Mouse (Mus musculus) lung, embryonic 14.5 days (tissue): Measurements from ENCODE around the gene Nadk. TPM values are rescaled to one million over a fixed set of nuclear protein-coding genes. Genes with fewer than 3 reads are reported as not detected.

Experiments used
- ATAC-seq: fragments of 200-750 bp; cut with Nextera tagmentation; 2 replicates; pipeline ENCODE4 v1.8.0; 2017; ENCODE audit warnings: mild to moderate bottlenecking, moderate TSS enrichment, moderate library complexity; ENCODE audit not compliant: insufficient read depth
- DNase-seq: peaks from one replicate; pipeline ENCODE4 v3.0.0-alpha.2; 2015
- H3K27ac ChIP-seq: fragments of 300-500 bp; sonication (generic); 2 replicates; pipeline ENCODE4 v1.5.1; 2014; ENCODE audit warnings: low read depth, mild to moderate bottlenecking, moderate library complexity
- H3K27me3 ChIP-seq: fragments of 300-500 bp; sonication (generic); 2 replicates; pipeline ENCODE4 v1.6.1; 2014; ENCODE audit warnings: low read length, control low read depth; ENCODE audit not compliant: insufficient read depth
- H3K36me3 ChIP-seq: fragments of 300-500 bp; sonication (generic); 2 replicates; pipeline ENCODE4 v1.6.1; 2014; ENCODE audit warnings: control low read depth; ENCODE audit not compliant: insufficient read depth
- H3K4me1 ChIP-seq: fragments of 300-500 bp; sonication (generic); 2 replicates; pipeline ENCODE4 v1.6.1; 2014; ENCODE audit warnings: antibody characterized with exemption, control low read depth; ENCODE audit not compliant: insufficient read depth
- H3K4me2 ChIP-seq: fragments of 300-500 bp; sonication (generic); 2 replicates; pipeline ENCODE4 v1.6.1; 2014; ENCODE audit warnings: mild to moderate bottlenecking
- H3K4me3 ChIP-seq: fragments of 300-500 bp; sonication (generic); 2 replicates; pipeline ENCODE4 v1.5.1; 2014; ENCODE audit warnings: low read depth, low read length
- H3K9ac ChIP-seq: fragments of 300-500 bp; sonication (generic); 2 replicates; pipeline ENCODE4 v1.6.1; 2014
- H3K9me3 ChIP-seq: fragments of 300-500 bp; sonication (generic); 2 replicates; pipeline ENCODE4 v1.6.1; 2016; ENCODE audit warnings: low read depth, low read length, control low read depth
- CTCF ChIP-seq: IDR thresholded peaks from 2 replicates; pipeline ENCODE4 v1.5.1; 2016; ENCODE audit warnings: antibody characterized with exemption, low read depth
- WGBS: fragments of 180-500 bp; shearing (Covaris S2); extraction: QIAGEN DNeasy Blood & Tissue Kit; methylation state at CpG from one replicate; pipeline ENCODE4 v1.1.7; 2014; 5-methylcytosine and 5-hydroxymethylcytosine counted together
- polyA plus RNA-seq: library from polyadenylated mRNA; unstranded; fragments of >200 nt; fragmentation: Nextera tagmentation; extraction: Ambion mirVana; gene quantifications from 2 replicates; pipeline ENCODE4 v1.2.1, GENCODE M21; 2014

Gene Nadk
- polyA plus RNA-seq, 1 experiment from 2014 or later = 90.5 TPM

DNA sequence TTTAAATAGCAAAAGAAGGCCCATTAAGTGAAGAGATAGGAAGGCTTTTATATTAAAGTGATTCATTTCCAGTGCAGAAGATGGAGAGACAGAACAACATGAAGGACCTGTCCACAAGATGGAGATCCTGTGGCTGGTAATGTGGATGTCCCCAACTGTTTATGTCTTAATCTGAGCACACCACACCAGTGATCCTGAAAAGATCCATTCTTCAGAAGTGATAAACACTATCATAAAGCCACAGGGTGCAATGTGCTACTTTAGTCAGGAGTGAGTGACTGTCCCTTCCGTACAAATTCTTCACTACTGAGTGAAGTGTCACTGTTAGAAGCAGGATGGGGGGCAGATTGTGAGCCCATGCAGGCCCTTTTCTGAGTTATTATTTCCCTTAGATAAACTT is 40.6 kb downstream of the Nadk start:
- WGBS = 77% methylated on average over 1 of the region's 1 CpGs
- H3K4me3 ChIP-seq = peak overlapping the region; percentile 98

GRCm38 (mm10) chr4:155603801-155604200 is 41.6 kb downstream of the Nadk start:
- H3K4me3 ChIP-seq = no peak overlapping the region

More for the DNA sequence above, 40.6 kb downstream of the Nadk start:
- Histone ChIP-seq H3K4me1 (0 out of 2 replicates have a peak, but pooled peaks cover 2% of the 10 kb centered on the region), H3K9ac (peak overlapping the region; percentile 93; the same call in 1 of the 2 replicates), H3K27ac (no peak overlapping the region), H3K36me3 (peaks cover 24% of the 10 kb centered on the region), H3K4me2 (peak overlapping the region; percentile 89), H3K27me3 (no peaks in the 10 kb centered on the region), H3K9me3 (no peaks in the 10 kb centered on the region)
- DNase-seq = no peak
- no peak for TF ChIP-seq CTCF
- no peak for ATAC-seq

DNA sequence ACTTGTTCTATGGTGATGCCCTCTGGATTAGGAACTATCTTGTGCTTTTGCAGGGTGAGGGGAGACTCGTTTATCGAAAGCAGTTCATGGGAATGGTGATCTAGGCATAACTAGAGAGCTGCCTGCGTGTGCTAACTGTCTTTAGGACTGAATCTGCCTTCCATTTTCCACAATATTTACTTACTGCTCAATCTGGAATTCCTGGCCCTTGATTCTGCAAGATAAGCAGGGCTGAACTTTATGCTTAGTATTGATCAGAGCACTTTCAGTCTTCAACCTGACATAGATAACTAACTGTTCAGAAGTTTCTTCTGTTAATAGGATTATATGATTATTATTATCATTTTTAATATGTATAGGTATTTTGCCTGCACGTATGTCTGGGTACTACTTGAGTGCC is 43.0 kb downstream of the Nadk start:
- no peak overlapping the region for H3K27ac ChIP-seq
- H3K4me1 ChIP-seq = 0 out of 2 replicates have a peak, but pooled peaks cover 2% of the 10 kb centered on the region
- H3K4me3 ChIP-seq = no peak overlapping the region
- H3K27me3 ChIP-seq = no peaks in the 10 kb centered on the region
- ATAC-seq = no peak
- no peak for DNase-seq
- H3K36me3 ChIP-seq = peaks cover 34% of the 10 kb centered on the region
- H3K9me3 ChIP-seq = no peaks in the 10 kb centered on the region
- H3K9ac ChIP-seq = no peak overlapping the region
- no peak overlapping the region for H3K4me2 ChIP-seq
- no peak for TF ChIP-seq CTCF
- WGBS = 87% methylated on average over 4 of the region's 4 CpGs

More at GRCm38 (mm10) chr4:155603801-155604200, 41.6 kb downstream of the Nadk start:
- Histone ChIP-seq H3K9ac (no peak overlapping the region), H3K4me2 (no peak overlapping the region), H3K27me3 (no peaks in the 10 kb centered on the region), H3K4me1 (0 out of 2 replicates have a peak, but pooled peaks cover 2% of the 10 kb centered on the region), H3K27ac (no peak overlapping the region), H3K9me3 (no peaks in the 10 kb centered on the region), H3K36me3 (peaks cover 24% of the 10 kb centered on the region)
- no peak for TF ChIP-seq CTCF
- ATAC-seq = no peak
- no peak for DNase-seq
- 94% methylated on average over 6 of the region's 6 CpGs for whole genome bisulfite sequencing

- H3K27me3 ChIP-seq = no peaks in the 10 kb centered on the region
- no peak for DNase-seq
- no peaks in the 10 kb centered on the region for H3K4me1 ChIP-seq
- H3K9me3 ChIP-seq = no peaks in the 10 kb centered on the region
- WGBS = 59% methylated on average over 2 of the region's 2 CpGs
- H3K9ac ChIP-seq = no peak overlapping the region
- ATAC-seq = no peak
- no peak overlapping the region for H3K4me3 ChIP-seq
- H3K36me3 ChIP-seq = peaks cover 48% of the 10 kb centered on the region
- no peak overlapping the region for H3K4me2 ChIP-seq
- TF ChIP-seq CTCF = no peak
- H3K27ac ChIP-seq = no peak overlapping the region
Observed at GRCm38 (mm10) chr4:155606825-155607224, 44.6 kb downstream of the Nadk start.

- Histone ChIP-seq H3K27ac (no peak overlapping the region), H3K9me3 (no peaks in the 10 kb centered on the region), H3K36me3 (peaks cover 58% of the 10 kb centered on the region), H3K4me2 (no peak overlapping the region), H3K27me3 (no peaks in the 10 kb centered on the region), H3K9ac (no peak overlapping the region), H3K4me3 (no peak overlapping the region), H3K4me1 (no peaks in the 10 kb centered on the region)
- TF ChIP-seq CTCF = no peak
- 85% methylated on average over 3 of the region's 3 CpGs for WGBS
- no peak for ATAC-seq
- DNase-seq = no peak
Observed at GRCm38 (mm10) chr4:155611860-155612259, 49.7 kb downstream of the Nadk start.

DNA sequence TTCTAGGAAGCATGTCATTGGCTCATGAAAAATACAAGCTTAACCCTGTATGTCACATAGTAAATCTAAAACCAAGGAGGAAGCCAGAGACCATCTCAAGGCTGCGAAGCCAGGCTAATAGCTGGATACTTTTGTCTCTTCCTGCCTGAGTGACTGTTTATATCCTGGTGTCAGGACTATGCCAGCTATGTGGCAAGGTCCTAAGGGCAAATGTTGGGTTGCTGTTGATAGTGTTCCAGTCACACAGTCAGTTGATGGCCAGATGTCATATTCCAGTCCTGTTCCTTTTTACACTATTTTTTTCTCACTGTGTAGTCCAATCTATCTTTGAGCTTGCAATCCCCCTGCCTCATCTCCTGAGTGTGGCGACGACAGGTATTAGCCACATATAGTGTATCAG is 51.1 kb downstream of the Nadk start:
- 92% methylated on average over 3 of the region's 3 CpGs for WGBS
- H3K36me3 ChIP-seq = peaks cover 72% of the 10 kb centered on the region
- TF ChIP-seq CTCF = no peak

GRCm38 (mm10) chr4:155618321-155618720 is 56.1 kb downstream of the Nadk start:
- no peaks in the 10 kb centered on the region for H3K9me3 ChIP-seq
- ATAC-seq = no peak
- no peak overlapping the region for H3K4me2 ChIP-seq
- WGBS = 91% methylated on average over 5 of the region's 5 CpGs
- peaks cover 71% of the 10 kb centered on the region for H3K36me3 ChIP-seq
- no peaks in the 10 kb centered on the region for H3K4me1 ChIP-seq
- TF ChIP-seq CTCF = no peak
- H3K27me3 ChIP-seq = no peaks in the 10 kb centered on the region
- DNase-seq = no peak
- H3K4me3 ChIP-seq = no peak overlapping the region
- H3K9ac ChIP-seq = no peak overlapping the region
- H3K27ac ChIP-seq = no peak overlapping the region

More for the DNA sequence above, 51.1 kb downstream of the Nadk start:
- H3K4me2 ChIP-seq = no peak overlapping the region
- no peak overlapping the region for H3K4me3 ChIP-seq
- no peak overlapping the region for H3K27ac ChIP-seq
- no peak for DNase-seq
- no peaks in the 10 kb centered on the region for H3K27me3 ChIP-seq
- H3K4me1 ChIP-seq = no peaks in the 10 kb centered on the region
- no peak overlapping the region for H3K9ac ChIP-seq
- ATAC-seq = no peak
- H3K9me3 ChIP-seq = no peaks in the 10 kb centered on the region
